Mouse (Mus musculus) liver, adult 2 months (tissue): ENCODE data around the gene Trmt11. TPM values are rescaled to one million over a fixed set of nuclear protein-coding genes. Genes with fewer than 3 reads are reported as not detected.

Experiments used
- DNase-seq: peaks from one replicate; pipeline ENCODE4 v3.0.0-alpha.2; 2011; ENCODE audit warnings: low read depth, low spot score; ENCODE audit errors: extremely low read depth
- H3K27ac ChIP-seq: fragments of 200-500 bp; replicated peaks from 2 replicates; pipeline ENCODE4 v1.5.1; 2012; ENCODE audit warnings: low read depth, mild to moderate bottlenecking, control low read depth, inconsistent platforms, low read length; ENCODE audit not compliant: insufficient read depth
- H3K27me3 ChIP-seq: fragments of 200-500 bp; 2 replicates; pipeline ENCODE4 v1.6.1; 2012; ENCODE audit warnings: mild to moderate bottlenecking, moderate library complexity, low read length, inconsistent platforms; ENCODE audit not compliant: control insufficient read depth, insufficient read depth
- H3K36me3 ChIP-seq: fragments of 200-500 bp; 2 replicates; pipeline ENCODE4 v1.6.1; 2012; ENCODE audit warnings: low read length, inconsistent platforms; ENCODE audit not compliant: control insufficient read depth, insufficient read depth
- H3K4me1 ChIP-seq: fragments of 200-500 bp; 2 replicates; pipeline ENCODE4 v1.6.1; 2011; ENCODE audit warnings: low read length; ENCODE audit not compliant: control insufficient read depth, insufficient read depth
- H3K4me3 ChIP-seq: fragments of 200-500 bp; 2 replicates; pipeline ENCODE4 v1.5.1; 2011; ENCODE audit warnings: low read depth, mild to moderate bottlenecking, control low read depth, low read length, moderate library complexity; ENCODE audit not compliant: insufficient read depth
- H3K79me2 ChIP-seq: fragments of 200-500 bp; 2 replicates; pipeline ENCODE4 v1.6.1; 2012; ENCODE audit warnings: inconsistent platforms, mild to moderate bottlenecking, low read length, moderate library complexity; ENCODE audit not compliant: control insufficient read depth, insufficient read depth
- H3K9ac ChIP-seq: fragments of 200-500 bp; 2 replicates; pipeline ENCODE4 v1.6.1; 2012; ENCODE audit warnings: low read depth, mild to moderate bottlenecking, control low read depth, inconsistent platforms, low read length
- CTCF ChIP-seq: fragments of 200-500 bp; IDR thresholded peaks from 2 replicates; pipeline ENCODE4 v1.5.1; 2011; ENCODE audit warnings: low read depth, low read length, control low read depth
- POLR2A ChIP-seq: fragments of 200-500 bp; IDR thresholded peaks from 2 replicates; pipeline ENCODE4 v1.6.1; 2011; ENCODE audit warnings: low read length, control low read depth; ENCODE audit not compliant: insufficient read depth; ENCODE audit errors: extremely low read depth
- WGBS: fragments of 180-500 bp; shearing (Covaris S2); methylation state at CpG from one replicate; pipeline ENCODE4 v1.1.7; 2018; 5-methylcytosine and 5-hydroxymethylcytosine counted together
- polyA plus RNA-seq: library from polyadenylated mRNA; depleted of rRNA; stranded (reverse); fragments of >200 nt; gene quantifications from 2 replicates; pipeline ENCODE4 v1.2.3, GENCODE M21; 2012
- total RNA-seq: library from RNA; depleted of rRNA; stranded (reverse); fragments of >200 nt; gene quantifications from 2 replicates; pipeline ENCODE4 v1.2.3, GENCODE M21; 2014

Gene Trmt11
- total and polyA plus RNA-seq, 2 experiments: 0.72 to 8.3 TPM

- 1% methylated on average over 49 of the region's 49 CpGs for WGBS
- Histone ChIP-seq H3K27ac (peak overlapping the region; percentile 97), H3K4me3 (peak overlapping the region; percentile 80), H3K79me2 (no peaks in the 10 kb centered on the region; the same call in 1 of the 2 replicates), H3K36me3 (peaks cover 3% of the 10 kb centered on the region), H3K4me1 (no peaks in the 10 kb centered on the region; the same call in 1 of the 2 replicates), H3K9ac (peak overlapping the region; percentile 93), H3K27me3 (no peaks in the 10 kb centered on the region)
- DNase-seq: peak; percentile 93
- TF ChIP-seq POLR2A (peak; percentile 38; the same call in 1 of the 2 replicates), CTCF (peak; percentile 24; the same call in 1 of the 2 replicates)
Observed at GRCm38 (mm10) chr10:30618091-30618917, 17.8 kb upstream of the Trmt11 start.

DNA sequence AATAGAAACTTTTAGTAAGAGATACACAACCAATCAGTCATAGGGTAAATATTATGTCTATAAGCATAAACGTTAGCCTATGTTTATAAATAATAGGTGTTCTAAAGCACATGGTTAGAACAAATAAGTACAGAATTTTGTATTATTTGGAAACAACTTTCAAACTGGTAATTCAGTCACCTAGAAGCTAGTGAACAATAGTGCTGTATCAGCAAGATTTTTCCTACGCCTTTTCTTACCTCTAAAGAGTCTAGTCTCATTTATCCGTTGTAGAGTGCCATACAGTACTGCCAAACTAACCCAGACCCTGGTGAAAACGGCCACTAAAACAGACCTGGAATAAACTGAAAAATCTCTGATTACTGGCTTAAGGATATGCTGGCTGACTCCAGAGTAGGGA, 12.5 kb upstream of the Trmt11 start:
- Histone ChIP-seq H3K36me3 (peaks cover 29% of the 10 kb centered on the region), H3K4me3 (no peak overlapping the region), H3K27me3 (no peaks in the 10 kb centered on the region), H3K9ac (no peak overlapping the region), H3K79me2 (no peaks in the 10 kb centered on the region; the same call in 1 of the 2 replicates), H3K4me1 (no peaks in the 10 kb centered on the region; the same call in 1 of the 2 replicates), H3K27ac (no peak overlapping the region)
- TF ChIP-seq CTCF (no peak), POLR2A (no peak)
- WGBS: 92% methylated on average over 4 of the region's 4 CpGs
- no peak for DNase-seq

- H3K79me2 ChIP-seq: no peaks in the 10 kb centered on the region
- H3K27ac ChIP-seq: no peak overlapping the region
- H3K9ac ChIP-seq: no peak overlapping the region
- H3K4me1 ChIP-seq: no peaks in the 10 kb centered on the region
- H3K36me3 ChIP-seq: peaks cover 34% of the 10 kb centered on the region
- H3K4me3 ChIP-seq: no peak overlapping the region
- no peak for DNase-seq
- TF ChIP-seq POLR2A (no peak), CTCF (no peak)
- no peaks in the 10 kb centered on the region for H3K27me3 ChIP-seq
Observed at GRCm38 (mm10) chr10:30609614-30610013, 9.1 kb upstream of the Trmt11 start.

GRCm38 (mm10) chr10:30608109-30608508, 7.6 kb upstream of the Trmt11 start:
- H3K9ac ChIP-seq: no peak overlapping the region
- H3K79me2 ChIP-seq: no peaks in the 10 kb centered on the region
- no peak for TF ChIP-seq POLR2A
- TF ChIP-seq CTCF: no peak
- peaks cover 30% of the 10 kb centered on the region for H3K36me3 ChIP-seq
- no peak for DNase-seq
- H3K4me3 ChIP-seq: no peak overlapping the region
- no peak overlapping the region for H3K27ac ChIP-seq
- no peaks in the 10 kb centered on the region for H3K4me1 ChIP-seq
- 85% methylated on average over 2 of the region's 2 CpGs for WGBS
- H3K27me3 ChIP-seq: no peaks in the 10 kb centered on the region

DNA sequence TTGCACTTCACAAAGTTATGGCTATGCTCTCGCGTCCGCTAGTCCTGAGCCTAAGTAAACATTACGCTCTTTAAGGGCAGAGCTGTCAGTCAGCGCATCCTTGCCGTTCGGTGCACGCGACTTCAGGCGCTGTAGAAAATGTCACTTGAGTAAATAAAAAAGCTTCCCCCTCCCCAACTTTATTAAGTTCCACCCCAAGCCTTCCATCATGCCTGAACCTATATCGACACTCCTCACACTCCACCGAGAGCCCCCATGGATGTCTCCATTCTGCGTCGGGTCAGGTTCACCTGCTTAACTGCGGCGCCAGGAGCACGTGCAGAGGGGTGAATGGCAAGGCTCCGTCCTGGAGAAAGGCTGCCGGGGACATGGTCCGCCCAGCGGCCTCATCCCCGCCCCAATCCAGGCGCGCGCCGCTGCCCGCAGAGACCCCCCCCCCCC, 435 bp downstream of the Trmt11 start:
- Histone ChIP-seq H3K36me3 (peaks cover 7% of the 10 kb centered on the region), H3K9ac (peak overlapping the region; percentile 88), H3K27me3 (no peaks in the 10 kb centered on the region), H3K27ac (no peak overlapping the region), H3K4me1 (0 out of 2 replicates have a peak, but pooled peaks cover 2% of the 10 kb centered on the region), H3K4me3 (peak overlapping the region; percentile 81), H3K79me2 (peaks cover 10% of the 10 kb centered on the region; the same call in 1 of the 2 replicates)
- DNase-seq: peak; percentile 49
- TF ChIP-seq POLR2A (no peak), CTCF (no peak)
- WGBS: under 1% methylated on average over 27 of the region's 27 CpGs

- Histone ChIP-seq H3K4me1 (no peaks in the 10 kb centered on the region), H3K79me2 (no peaks in the 10 kb centered on the region; the same call in 1 of the 2 replicates), H3K9ac (no peak overlapping the region), H3K27ac (no peak overlapping the region), H3K36me3 (peaks cover 14% of the 10 kb centered on the region), H3K27me3 (no peaks in the 10 kb centered on the region), H3K4me3 (no peak overlapping the region)
- 77% methylated on average over 5 of the region's 5 CpGs for WGBS
- no peak for DNase-seq
- TF ChIP-seq POLR2A: no peak
- no peak for TF ChIP-seq CTCF
Observed at GRCm38 (mm10) chr10:30587037-30587436, 13.5 kb downstream of the Trmt11 start.
